ENCODE assay signal across 26 mouse cellular contexts in genomic region chr2:156605971-156606370, GRCm38 (mm10). TPM values are rescaled to one million over a fixed set of nuclear protein-coding genes. Genes with fewer than 3 reads are reported as not detected.
DNase-seq lines count a peak whose midpoint lies in the region; TF ChIP-seq lines count a peak whose summit lies in the region.
"Had no signal": no experiment of that assay in that cellular context is flagged by ENCODE, and none has a peak within 500 bp of the region (broad histone marks: within the 10 kb centered on the region; RNA-seq: fewer than 3 reads in every experiment).

No protein-coding gene starts in this region.

- no peak overlapping the region for H3K4me3 ChIP-seq in testis, adult 2 months (ENCODE audit: control insufficient read depth, low read depth, low read length)
- H3K4me3 ChIP-seq in embryonic facial prominence, embryonic 10.5 days, result no peak overlapping the region
- H3K4me3 ChIP-seq: embryonic facial prominence, embryonic 13.5 days; forebrain, embryonic 10.5 days; forebrain, embryonic 13.5 days; gastrocnemius, adult 2 months; heart, embryonic 12.5 days; heart, embryonic 15.5 days had no signal

- H3K27me3 ChIP-seq in testis, adult 2 months (ENCODE audit: control insufficient read depth, insufficient read depth, low read length), result no peaks in the 10 kb centered on the region
- H3K27me3 ChIP-seq in embryonic facial prominence, embryonic 10.5 days (replicated peaks; ENCODE audit: low read depth, poor library complexity, severe bottlenecking), result peaks cover 23% of the 10 kb centered on the region

- no peak for TF ChIP-seq CTCF in testis, adult 2 months (IDR thresholded peaks at IDR 0.05; ENCODE audit: control insufficient read depth, insufficient read depth, insufficient replicate concordance, low read depth, low read length)

- whole genome bisulfite sequencing in embryonic facial prominence, embryonic 10.5 days, result 83% methylated on average over 5 of the region's 5 CpGs

- DNase-seq in testis, postnatal 10 days (ENCODE audit: low spot score), result no peak
- DNase-seq in adipocyte (ENCODE audit: low spot score), result peak; percentile 14
- DNase-seq in adrenal gland, postnatal 14 days, result peak; percentile 76
- peak; percentile 67 for DNase-seq in testis, postnatal 14 days (ENCODE audit: low spot score)
- no peak for DNase-seq in kidney, postnatal 25 days
- DNase-seq in embryonic facial prominence, embryonic 10.5 days (ENCODE audit: low spot score), result no peak
- DNase-seq in lung, adult 18-20 months, result no peak
- DNase-seq: cerebellum, adult 11 months; cerebellum, adult 2 months; cerebellum, adult 9-11 months; cerebellum, postnatal 25 days; forebrain, postnatal 0 days; gastrocnemius, adult 2 months; gastrocnemius, postnatal 14 days; heart, adult 18-20 months; heart, postnatal 10 days; heart, postnatal 4 days; kidney, adult 18-20 months had no signal

- no peak for TF ChIP-seq POLR2A in testis, adult 2 months (IDR thresholded peaks at IDR 0.05; ENCODE audit: control insufficient read depth, low read depth, low read length)

- peak overlapping the region; percentile 58 for H3K27ac ChIP-seq in testis, adult 2 months (ENCODE audit: control insufficient read depth, insufficient read depth, low read depth, low read length)
- no peak overlapping the region for H3K27ac ChIP-seq in embryonic facial prominence, embryonic 10.5 days (replicated peaks)
- H3K27ac ChIP-seq: embryonic facial prominence, embryonic 13.5 days; forebrain, embryonic 10.5 days; forebrain, embryonic 13.5 days; gastrocnemius, adult 2 months; heart, embryonic 15.5 days; hindbrain, embryonic 14.5 days; hindbrain, postnatal 0 days had no signal

- H3K4me1 ChIP-seq in testis, adult 2 months (ENCODE audit: control insufficient read depth, insufficient read depth, low read length), result no peaks in the 10 kb centered on the region; the same call in 1 of the 2 replicates
- peaks cover 4% of the 10 kb centered on the region; the same call in 1 of the 2 replicates for H3K4me1 ChIP-seq in embryonic facial prominence, embryonic 10.5 days
- H3K4me1 ChIP-seq: embryonic facial prominence, embryonic 13.5 days; forebrain, embryonic 13.5 days; heart, embryonic 12.5 days; heart, embryonic 15.5 days had no signal

- no peaks in the 10 kb centered on the region for H3K36me3 ChIP-seq in testis, adult 2 months (ENCODE audit: control insufficient read depth, insufficient read depth, low read length)
- H3K36me3 ChIP-seq in embryonic facial prominence, embryonic 10.5 days (replicated peaks), result no peaks in the 10 kb centered on the region
- H3K36me3 ChIP-seq: embryonic facial prominence, embryonic 13.5 days; forebrain, embryonic 10.5 days; heart, embryonic 12.5 days; heart, embryonic 15.5 days had no signal

- H3K9me3 ChIP-seq in embryonic facial prominence, embryonic 10.5 days, result no peaks in the 10 kb centered on the region
- H3K9me3 ChIP-seq: embryonic facial prominence, embryonic 13.5 days; forebrain, embryonic 10.5 days; forebrain, embryonic 13.5 days; heart, embryonic 15.5 days had no signal

RNA-seq across cellular contexts. Expression of gene Dlgap4, which starts 7.5 kb away (rescaled TPM):
- 175 and 196 TPM in 2 replicates for polyA plus RNA-seq in testis, adult 2 months (2012; rRNA removed)
- 39.3 and 51.3 TPM in 2 replicates for total RNA-seq in adrenal gland, postnatal 14 days (2021)
- 145 and 147 TPM in 2 replicates for polyA plus RNA-seq in embryonic facial prominence, embryonic 10.5 days (2016; fragmentation: Nextera tagmentation; extraction: Ambion mirVana)

RNA-seq across cellular contexts. Expression of gene Aar2, which starts 58.6 kb away (rescaled TPM):
- polyA plus RNA-seq in testis, adult 2 months (2012; rRNA removed), result 13.8 and 16.2 TPM in 2 replicates
- total RNA-seq in adrenal gland, postnatal 14 days (2021), result 26.5 and 28.1 TPM in 2 replicates
- polyA plus RNA-seq in embryonic facial prominence, embryonic 10.5 days (2016; fragmentation: Nextera tagmentation; extraction: Ambion mirVana), result 50.7 and 53.9 TPM in 2 replicates

Comparison
In these comparisons a context has a peak if more than half of its experiments do, and no peak if none do; other contexts are left out.
1. DNase-seq: peak in adipocyte (single experiment), adrenal gland, postnatal 14 days (single experiment) and testis, postnatal 14 days (single experiment); none in testis, postnatal 10 days (single experiment), kidney, postnatal 25 days (0 of 2), embryonic facial prominence, embryonic 10.5 days (single experiment) and lung, adult 18-20 months (0 of 2).